Mouse (Mus musculus): ENCODE results near the gene Nedd9.

GRCm38 (mm10) chr13:41515749-41516148 is 28.6 kb upstream of the Nedd9 start:
- no peak for TF ChIP-seq MAFK (IDR thresholded peaks at IDR 0.05; ENCODE audit: insufficient read depth, low read depth, low read length)
- TF ChIP-seq CHD2 (IDR thresholded peaks at IDR 0.05; ENCODE audit: low read depth, low read length) = no peak

Measured in ES-E14 (cell line).